Mouse (Mus musculus) adipocyte (in vitro differentiated cells): ENCODE data around the gene Gm13276.
"Not testable (repeated sequence)": the region's sequence is repeated elsewhere in the genome, so short reads cannot be mapped to it uniquely, and the experiment has no call there.

Experiments used
- DNase-seq: peaks from one replicate; pipeline ENCODE4 v3.0.0-alpha.2; 2016; ENCODE audit warnings: low spot score

The Gm13276 gene

DNA sequence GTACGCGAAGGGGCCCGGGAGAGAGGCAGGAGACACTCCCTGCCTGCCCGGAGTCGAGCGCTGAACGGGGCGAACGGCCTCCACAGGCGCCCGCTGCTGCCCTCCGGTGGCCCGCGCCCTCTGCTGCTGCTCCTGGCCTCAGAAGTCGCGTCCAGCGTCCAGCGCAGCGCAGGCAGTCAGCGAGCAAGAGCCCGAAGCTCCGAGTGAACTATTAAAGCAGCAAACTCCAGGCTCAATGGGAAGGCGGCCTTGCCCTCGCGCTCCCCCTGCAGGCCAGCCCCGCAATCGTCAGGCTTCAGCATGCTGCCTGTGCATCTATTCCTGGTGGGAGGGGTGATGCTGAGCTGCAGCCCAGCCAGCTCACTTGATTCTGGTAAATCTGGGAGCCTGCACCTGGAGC, at the start of gene Gm13276:
Gm13276 (plus strand) TSS at position 301 of the 400 bp plus-strand sequence.
- not testable (repeated sequence) for DNase-seq

GRCm38 (mm10) chr4:88738480-88738879, 47.0 kb upstream of the Gm13276 start:
- peak; percentile 54 for DNase-seq

- DNase-seq, result no peak
Observed at GRCm38 (mm10) chr4:88739036-88739435, 46.5 kb upstream of the Gm13276 start.

DNA sequence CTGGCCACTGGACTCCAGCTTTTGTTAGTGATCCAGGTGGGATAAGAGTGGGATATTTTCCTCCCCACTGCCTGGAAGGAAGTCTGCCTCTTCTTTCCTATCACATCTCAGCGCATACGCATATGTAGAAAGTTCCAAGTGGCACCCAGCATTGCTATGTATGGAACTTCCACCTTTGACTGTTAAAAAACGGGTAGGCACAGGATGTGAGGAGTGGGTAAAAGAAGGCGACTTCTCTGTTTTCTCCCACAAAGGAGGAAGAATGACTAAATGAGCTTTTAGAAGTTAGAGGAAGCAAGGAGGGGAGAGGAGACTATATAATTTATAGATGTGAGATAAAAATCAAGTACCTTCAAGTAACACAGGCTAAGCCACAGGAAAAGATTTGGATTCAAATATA, 44.1 kb upstream of the Gm13276 start:
- no peak for DNase-seq

DNA sequence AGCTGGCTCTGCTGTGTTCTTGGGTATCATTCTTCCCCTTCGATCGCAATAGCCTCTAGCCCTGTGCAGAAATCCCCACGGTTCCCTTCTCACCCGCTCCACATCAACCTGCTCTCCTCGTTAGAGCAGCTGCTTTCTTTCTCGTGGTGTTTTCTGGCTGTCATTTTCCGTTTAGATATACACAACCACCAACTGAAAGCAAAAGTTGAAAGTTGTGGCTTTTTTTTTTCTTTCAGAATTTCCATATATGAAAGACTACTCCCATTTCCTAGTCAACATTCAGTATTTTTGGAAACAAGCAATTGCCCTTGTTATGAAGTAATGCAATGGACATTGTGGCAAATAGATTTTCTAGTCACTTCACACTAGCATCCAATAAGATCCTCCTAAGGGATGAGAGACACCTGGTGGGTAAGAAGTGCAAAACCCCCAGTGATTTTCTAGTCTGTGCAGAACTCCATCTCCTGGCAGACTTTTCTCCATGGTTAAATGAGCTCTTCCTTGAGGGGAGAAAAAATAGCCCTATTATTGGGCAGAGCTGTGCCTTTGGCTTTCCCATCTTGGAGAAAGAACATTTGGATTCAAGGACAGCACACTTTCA, 42.6 kb upstream of the Gm13276 start:
- DNase-seq, result no peak

GRCm38 (mm10) chr4:88744207-88744606, 41.3 kb upstream of the Gm13276 start:
- DNase-seq, result no peak

DNA sequence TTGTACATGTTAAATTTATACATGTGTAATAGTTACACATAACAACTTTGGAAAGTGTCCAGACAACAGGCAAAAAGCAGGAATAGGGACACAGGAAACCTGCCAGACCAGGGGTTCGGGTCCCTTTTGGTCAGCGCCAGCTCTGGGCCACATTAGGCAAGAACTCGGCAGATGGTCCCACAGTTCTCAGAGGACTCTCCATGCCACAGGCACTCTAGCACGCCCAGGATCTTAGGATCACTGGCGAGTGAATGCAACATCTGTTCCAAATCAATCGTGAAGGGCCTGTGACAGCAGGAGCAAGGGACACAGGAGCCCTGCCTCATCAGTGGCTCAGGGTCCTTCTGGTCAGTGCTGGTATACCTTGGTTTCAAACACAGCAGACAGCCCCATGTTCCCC, 35.6 kb upstream of the Gm13276 start:
- no peak for DNase-seq

DNA sequence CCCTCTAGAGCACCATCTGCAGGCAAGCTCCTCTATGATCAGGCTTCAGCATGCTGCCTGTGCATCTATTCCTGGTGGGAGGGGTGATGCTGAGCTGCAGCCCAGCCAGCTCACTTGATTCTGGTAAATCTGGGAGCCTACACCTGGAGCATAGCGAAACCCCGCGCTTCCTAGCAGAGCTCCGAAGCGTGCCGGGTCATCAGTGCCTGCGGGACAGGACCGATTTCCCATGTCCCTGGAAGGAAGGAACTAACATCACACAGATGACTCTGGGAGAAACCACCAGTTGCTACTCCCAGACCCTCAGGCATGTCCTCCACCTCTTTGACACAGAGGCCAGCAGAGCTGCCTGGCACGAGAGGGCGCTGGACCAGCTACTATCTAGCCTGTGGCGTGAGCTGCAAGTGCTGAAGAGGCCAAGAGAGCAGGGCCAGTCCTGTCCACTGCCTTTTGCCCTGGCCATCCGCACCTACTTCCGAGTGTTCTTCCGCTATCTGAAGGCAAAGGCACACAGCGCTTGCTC, 30.6 kb upstream of the Gm13276 start, which contains the start of gene Gm13271:
Gm13271 (plus strand) TSS at position 51 of the 523 bp plus-strand sequence.
- not testable (repeated sequence) for DNase-seq

GRCm38 (mm10) chr4:88756581-88757513, 28.7 kb upstream of the Gm13276 start:
- DNase-seq, result not testable (repeated sequence)

GRCm38 (mm10) chr4:88757628-88758031, 27.9 kb upstream of the Gm13276 start:
- not testable (repeated sequence) for DNase-seq

GRCm38 (mm10) chr4:88758751-88759150, 26.8 kb upstream of the Gm13276 start:
- not testable (repeated sequence) for DNase-seq

GRCm38 (mm10) chr4:88759610-88760268, 25.8 kb upstream of the Gm13276 start, which contains the start of gene Gm13283:
Gm13283 (plus strand) TSS chr4:88760119.
- DNase-seq, result not testable (repeated sequence)

DNA sequence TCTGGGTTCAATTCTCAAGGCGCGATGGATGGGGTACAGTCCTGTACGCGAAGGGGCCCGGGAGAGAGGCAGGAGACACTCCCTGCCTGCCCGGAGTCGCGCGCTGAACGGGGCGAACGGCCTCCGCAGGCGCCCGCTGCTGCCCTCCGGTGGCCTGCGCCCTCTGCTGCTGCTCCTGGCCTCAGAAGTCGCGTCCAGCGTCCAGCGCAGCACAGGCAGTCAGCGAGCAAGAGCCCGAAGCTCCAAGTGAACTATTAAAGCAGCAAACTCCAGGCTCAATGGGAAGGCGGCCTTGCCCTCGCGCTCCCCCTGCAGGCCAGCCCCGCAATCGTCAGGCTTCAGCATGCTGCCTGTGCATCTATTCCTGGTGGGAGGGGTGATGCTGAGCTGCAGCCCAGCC, 25.1 kb upstream of the Gm13276 start:
- DNase-seq, result not testable (repeated sequence)

GRCm38 (mm10) chr4:88761776-88762175, 23.7 kb upstream of the Gm13276 start:
- not testable (repeated sequence) for DNase-seq

- not testable (repeated sequence) for DNase-seq
Observed at GRCm38 (mm10) chr4:88762341-88762740, 23.2 kb upstream of the Gm13276 start.

GRCm38 (mm10) chr4:88763384-88764018, 22.0 kb upstream of the Gm13276 start:
- DNase-seq, result peak; percentile 16

DNA sequence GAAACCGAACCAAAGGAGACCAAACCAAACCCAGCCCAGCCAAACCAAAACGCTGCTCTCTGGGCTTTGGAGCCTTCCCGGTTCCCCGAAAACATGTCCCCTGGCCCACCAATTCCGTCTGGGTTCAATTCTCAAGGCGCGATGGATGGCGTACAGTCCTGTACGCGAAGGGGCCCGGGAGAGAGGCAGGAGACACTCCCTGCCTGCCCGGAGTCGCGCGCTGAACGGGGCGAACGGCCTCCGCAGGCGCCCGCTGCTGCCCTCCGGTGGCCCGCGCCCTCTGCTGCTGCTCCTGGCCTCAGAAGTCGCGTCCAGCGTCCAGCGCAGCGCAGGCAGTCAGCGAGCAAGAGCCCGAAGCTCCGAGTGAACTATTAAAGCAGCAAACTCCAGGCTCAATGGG, 12.0 kb upstream of the Gm13276 start, which contains the start of gene Gm13290:
Gm13290 (plus strand) TSS at position 301 of the 400 bp plus-strand sequence.
- DNase-seq, result not testable (repeated sequence)

GRCm38 (mm10) chr4:88776622-88777021, 8.9 kb upstream of the Gm13276 start, which contains the start of gene Gm13289:
Gm13289 (plus strand) TSS chr4:88776922.
- not testable (repeated sequence) for DNase-seq

DNA sequence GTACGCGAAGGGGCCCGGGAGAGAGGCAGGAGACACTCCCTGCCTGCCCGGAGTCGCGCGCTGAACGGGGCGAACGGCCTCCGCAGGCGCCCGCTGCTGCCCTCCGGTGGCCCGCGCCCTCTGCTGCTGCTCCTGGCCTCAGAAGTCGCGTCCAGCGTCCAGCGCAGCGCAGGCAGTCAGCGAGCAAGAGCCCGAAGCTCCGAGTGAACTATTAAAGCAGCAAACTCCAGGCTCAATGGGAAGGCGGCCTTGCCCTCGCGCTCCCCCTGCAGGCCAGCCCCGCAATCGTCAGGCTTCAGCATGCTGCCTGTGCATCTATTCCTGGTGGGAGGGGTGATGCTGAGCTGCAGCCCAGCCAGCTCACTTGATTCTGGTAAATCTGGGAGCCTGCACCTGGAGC, 6.0 kb upstream of the Gm13276 start, which contains the start of gene Gm13272:
Gm13272 (plus strand) TSS at position 301 of the 400 bp plus-strand sequence.
- DNase-seq, result not testable (repeated sequence)

GRCm38 (mm10) chr4:88780320-88780719, 5.2 kb upstream of the Gm13276 start:
- DNase-seq, result not testable (repeated sequence)

DNA sequence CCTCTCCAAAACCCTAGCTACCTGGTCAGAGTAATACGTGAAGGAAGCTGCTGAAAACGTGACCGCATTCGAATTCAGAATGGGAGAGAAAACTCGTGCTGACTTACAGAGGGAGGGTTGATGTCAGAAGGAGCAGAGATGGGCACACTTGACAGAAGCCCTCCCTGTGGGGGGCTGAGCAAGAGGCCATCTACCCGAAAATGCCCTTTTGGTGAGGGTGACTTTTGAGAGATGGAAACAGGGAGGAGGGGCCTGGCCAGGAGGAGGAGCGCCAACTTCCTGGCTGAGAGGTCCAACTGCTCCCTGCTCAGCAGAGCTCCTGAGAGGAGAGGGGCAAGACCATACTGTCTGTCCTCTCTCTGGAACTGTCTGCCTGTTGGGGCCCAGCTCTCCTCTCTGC, 3.7 kb upstream of the Gm13276 start, which contains the start of gene Ifnz:
Ifnz (plus strand) TSS at position 301 of the 400 bp plus-strand sequence.
- DNase-seq, result not testable (repeated sequence)
